Mouse (Mus musculus): ENCODE results near the gene 1700001K19Rik.
"Not testable (repeated sequence)": the region's sequence is repeated elsewhere in the genome, so short reads cannot be mapped to it uniquely, and the experiment has no call there.

Gene 1700001K19Rik

DNA sequence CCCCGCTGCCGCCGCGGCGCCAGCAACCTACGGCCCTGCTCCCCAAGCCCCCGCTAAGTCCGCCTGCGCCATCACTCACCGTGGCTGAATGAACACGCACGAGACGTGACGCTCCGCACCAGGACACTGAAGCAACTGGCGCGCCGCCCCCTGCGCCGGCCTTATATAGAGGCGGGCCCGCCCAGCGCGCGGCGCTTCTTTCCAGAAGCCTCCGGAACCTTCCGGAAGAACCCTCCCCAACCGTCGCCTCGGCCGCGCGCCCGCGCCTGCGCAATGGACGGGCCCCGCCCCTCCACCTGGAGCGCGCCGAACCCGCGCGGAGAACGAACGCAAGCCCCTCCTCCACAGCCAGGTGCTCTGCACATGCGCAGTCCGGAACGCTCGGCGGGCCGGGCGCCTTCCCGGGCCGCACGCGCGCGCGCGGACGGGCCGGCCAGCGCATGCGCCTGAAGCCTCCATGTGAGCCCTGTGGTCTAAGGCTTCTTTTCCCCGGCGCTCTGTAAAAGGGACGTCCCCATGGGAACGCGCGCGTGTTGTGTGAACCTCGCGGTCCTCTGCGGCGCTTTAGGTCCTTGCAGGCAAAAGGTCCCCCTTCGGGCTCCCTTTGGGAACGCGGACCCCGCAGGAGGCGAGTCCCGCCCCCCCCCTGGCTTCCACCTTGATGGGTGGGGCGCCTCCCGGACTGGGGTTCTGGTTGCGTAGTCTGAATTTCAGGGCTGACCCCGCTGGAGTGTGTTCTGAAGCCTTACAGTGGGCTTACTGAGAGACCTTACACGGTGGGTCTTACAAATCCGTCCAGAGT, 14.0 kb upstream of the 1700001K19Rik start:
- DNase-seq (ENCODE audit: low spot score), result peak; percentile 93

DNA sequence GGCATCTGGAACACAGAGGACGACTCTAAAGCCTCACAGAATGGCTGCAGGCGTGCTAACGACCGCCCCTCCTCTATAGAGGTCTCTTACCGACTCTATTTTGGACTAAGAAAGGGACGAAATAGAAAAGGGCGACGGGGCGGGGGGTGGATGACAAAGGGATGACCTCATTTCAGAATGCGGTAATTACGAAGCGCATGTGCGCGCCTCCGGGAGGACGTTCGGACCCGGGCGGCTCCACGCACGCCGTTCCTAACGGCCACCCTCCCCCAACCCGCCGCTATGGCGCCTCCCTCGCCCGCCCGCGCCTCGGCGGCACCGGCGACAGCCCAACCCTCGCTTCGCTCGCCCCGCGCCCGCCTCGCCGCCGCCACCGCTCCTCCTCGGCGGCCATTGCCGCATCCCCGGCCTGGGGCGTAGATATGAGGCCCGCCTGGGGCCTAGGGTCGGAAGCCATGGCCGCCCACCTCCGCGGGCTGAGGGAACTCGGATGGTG, 13.3 kb upstream of the 1700001K19Rik start:
- DNase-seq (ENCODE audit: low spot score), result no peak

DNA sequence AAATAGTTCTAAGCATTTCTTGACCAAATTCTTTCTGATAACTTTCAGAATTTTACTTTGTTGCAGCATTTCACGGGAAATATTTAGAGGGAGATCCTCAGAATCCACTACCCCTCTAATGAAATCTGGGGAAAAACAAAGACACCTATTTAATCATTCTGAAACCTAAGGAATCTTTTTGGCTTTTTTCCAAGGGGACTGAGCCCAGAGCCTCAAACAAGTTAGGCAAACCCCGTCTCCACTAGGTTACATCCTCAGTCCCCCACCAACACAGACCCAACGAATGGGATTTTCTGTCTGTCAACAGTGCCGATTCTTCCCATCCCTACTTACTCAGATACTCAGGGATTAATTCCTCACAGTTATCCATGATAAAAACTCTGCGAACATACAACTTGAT, 11.0 kb upstream of the 1700001K19Rik start:
- not testable (repeated sequence) for DNase-seq (ENCODE audit: low spot score)

DNA sequence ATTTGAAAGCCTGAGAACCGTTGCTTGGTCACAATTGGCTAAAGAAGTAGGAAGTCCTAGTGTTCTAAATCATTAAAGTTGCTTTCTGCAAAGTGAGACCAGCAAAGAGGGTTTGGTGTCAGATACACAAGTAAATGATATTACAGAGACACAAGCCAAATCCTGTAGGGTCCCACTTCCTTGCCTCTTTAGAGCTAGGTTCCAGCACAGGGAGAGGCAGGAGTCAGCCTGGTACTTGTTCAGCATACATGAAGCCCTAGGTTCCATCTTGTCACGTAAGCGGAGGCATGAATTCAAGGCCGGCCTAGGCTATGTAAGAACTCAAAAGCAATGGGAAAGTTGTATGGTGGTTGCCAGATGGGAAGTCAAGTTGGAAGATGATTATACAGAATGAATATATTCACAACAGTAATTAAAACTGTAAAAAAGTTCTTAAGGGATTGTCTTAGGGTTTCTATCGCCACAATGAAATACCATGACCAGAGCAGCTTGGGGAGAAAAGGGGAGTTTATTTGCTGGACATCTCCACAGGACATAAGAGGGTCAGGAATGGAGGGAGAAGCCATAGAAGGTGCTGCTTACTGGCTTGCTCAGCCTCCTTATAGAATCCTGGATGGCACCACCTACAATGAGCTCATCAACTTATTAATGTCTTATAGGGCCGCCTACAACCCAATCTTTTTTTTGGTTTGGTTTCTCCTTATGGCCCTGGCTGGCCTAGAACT, 7.7 kb upstream of the 1700001K19Rik start:
- DNase-seq (ENCODE audit: low spot score), result no peak

DNA sequence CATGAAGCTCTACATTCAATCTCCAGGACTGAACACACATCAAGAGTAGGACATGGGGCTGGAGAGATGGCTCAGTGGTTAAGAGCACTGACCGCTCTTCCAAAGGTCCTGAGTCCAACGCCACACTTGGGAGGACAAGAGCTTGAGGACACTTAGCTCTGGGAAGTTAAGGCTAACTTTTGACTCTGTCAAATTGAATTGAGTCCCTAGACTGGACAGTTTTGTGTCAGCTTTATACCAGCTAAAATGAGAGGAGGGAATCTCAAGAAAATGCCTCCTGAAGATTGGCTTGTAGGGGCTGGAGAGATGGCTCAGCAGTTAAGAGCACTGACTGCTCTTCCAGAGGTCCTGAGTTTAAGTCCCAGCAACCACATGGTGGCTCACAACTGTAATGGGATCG, 6.5 kb upstream of the 1700001K19Rik start:
- DNase-seq (ENCODE audit: low spot score), result not testable (repeated sequence)

DNA sequence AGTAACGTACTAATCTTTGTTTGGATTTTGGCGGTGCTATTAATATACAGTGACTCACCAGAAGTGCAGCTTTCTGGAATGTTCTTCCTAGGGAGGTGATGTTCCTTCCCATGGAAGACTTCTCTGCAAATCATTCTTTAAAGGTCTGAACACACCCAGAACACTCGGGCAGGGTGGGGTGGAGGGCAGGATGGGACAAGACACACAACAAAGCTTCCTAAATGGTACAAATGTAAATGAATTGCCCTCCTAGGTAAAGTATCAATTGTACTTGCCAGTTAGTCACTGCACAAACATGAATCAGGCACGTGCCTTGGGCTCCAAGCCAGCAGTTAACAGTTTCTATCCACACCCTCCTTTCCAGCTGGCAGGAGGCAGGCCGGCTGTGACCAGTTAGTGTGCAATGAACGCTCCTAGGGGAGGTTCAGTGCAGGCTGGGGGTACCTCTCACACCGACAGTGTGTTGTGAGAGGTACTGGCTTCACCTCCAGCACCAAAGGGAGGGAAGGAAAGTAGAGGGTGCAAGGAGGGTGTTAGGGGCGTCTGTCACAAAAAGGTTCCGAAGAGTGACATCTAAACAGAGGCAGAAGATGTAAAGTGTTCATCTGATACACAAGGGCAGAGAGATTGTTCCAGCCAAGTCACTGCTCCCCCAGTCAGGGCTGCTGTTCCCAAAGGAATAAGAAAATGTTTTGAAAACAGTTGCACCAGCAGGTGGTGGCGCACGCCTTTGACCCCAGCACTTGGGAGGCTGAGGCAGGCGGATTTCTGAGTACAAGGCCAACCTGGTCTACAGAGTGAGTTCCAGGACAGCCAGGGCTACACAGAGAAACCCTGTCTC, 5.7 kb upstream of the 1700001K19Rik start:
- DNase-seq (ENCODE audit: low spot score), result no peak

DNA sequence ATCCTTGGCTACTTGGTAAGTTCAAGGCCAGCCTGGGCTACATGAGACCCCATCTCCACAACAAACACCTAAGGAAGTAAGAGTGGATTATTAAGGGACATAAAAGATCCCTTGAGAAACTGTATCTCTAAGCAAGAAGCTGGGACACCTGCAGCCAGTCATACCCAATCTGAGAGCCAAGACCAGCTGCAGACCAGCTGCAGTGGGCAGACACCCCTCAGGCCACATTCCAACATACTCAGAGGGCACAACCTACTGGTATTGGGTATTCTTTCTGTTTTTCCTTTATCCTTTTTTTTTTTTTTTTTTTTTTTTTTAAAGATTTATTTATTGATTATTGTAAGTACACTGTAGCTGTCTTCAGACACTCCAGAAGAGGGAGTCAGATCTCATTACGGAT, 1.2 kb upstream of the 1700001K19Rik start:
- DNase-seq (ENCODE audit: low spot score), result no peak

DNA sequence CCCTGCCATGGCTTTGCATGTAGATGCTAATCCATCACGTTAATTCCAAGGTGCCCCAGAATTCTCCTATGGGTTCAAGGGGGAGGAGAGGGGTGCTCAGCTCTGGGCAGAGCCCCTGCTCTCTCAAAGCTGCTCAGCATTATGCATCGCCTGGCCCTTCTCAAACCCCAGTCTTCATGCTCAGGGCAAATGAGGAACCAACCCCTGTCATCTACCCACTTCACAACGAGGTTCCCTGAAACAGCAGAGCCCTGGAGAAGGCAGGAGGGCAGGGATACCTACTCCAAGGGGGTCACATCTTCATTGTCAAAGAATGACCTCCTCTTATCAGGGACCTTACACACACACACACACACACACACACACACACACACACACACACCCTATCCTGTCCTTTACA, 541 bp downstream of the 1700001K19Rik start:
- DNase-seq (ENCODE audit: low spot score), result no peak

DNA sequence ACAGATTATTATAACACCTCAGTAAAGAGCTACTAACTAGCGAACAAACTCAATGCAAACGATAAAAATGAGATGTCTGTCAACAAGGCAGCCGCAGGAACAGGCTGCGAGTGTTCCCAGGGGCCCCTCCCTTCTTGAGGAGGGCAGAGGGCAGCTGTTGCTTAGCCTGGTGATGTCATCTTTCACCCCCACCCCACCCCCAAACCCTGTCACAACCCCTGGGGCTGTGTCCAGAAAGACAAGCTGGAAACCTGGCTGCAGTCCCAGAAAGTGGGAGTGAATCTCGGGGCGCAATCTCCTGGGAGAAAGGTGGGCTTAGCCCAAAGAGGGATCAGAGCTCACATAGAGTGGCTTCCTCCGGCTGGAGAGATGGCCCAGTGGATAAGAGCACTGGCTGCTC, 1.2 kb downstream of the 1700001K19Rik start:
- no peak for DNase-seq (ENCODE audit: low spot score)

DNA sequence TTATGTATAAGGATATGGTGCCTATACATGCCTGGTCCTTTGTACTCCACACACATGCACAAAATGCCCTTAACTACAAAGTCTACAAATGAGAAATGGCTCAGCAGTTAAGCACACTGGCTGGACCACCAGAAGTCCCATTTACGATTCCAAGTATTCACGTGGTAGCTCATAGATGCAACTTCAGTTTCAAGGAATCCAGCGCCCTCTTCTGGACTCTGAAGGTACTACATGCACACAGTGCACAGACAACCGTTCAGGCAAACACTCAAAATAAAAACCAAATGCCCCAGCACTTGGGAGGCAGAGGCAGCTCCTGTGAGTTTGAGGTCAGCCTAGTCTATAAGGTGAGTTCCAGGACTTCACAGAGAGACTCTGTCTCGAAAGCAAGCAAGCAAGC, 8.2 kb downstream of the 1700001K19Rik start:
- DNase-seq (ENCODE audit: low spot score), result peak; percentile 67

DNA sequence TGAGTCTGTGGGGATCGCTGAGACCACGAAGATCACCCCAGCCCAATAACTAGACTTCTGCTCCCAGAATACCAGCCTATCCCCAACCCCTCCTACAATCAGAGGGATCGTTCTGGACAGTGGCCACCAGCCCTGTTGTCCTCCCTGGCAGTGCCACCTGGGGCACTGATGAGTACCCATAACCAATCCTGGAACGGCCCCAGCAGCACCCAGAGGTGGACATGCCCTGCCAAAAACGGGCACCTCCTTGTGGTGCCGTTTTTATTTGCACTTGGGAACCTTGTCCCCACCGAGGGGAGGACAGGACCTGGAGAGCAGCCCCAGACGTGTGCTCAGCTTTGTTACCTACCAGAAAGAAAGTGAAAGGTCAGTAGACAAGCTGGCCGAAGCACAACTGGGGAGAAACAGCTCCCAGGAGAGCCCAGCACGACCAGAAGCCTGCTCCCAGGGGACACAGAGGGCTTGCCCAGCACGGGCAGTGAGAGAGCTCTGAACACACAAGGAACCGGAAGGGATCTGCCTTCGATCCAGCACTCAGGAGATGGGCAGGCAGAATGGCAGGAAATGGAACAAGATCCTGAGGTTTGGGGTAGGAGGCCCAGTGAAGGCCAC, 14.8 kb downstream of the 1700001K19Rik start:
- no peak for DNase-seq (ENCODE audit: low spot score)

DNA sequence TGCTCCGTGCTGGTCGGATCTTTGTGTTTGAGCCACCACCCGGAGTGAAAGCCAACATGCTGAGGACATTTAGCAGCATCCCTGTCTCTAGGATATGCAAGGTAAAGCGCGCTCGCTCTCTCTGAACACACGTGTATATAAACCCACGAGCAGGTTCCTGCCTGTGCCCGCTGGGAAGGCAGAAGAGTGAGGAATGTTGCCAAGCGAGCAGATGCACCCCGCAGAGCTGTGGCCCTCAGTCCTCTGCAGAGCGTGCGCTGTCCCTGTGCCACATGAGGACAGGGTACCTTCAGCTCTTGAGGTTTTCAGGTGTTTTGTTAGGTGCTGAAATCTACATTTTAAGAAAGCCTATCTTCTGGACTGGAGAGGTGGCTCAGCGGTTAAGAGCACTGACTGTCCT, 20.7 kb downstream of the 1700001K19Rik start:
- DNase-seq (ENCODE audit: low spot score), result no peak

DNA sequence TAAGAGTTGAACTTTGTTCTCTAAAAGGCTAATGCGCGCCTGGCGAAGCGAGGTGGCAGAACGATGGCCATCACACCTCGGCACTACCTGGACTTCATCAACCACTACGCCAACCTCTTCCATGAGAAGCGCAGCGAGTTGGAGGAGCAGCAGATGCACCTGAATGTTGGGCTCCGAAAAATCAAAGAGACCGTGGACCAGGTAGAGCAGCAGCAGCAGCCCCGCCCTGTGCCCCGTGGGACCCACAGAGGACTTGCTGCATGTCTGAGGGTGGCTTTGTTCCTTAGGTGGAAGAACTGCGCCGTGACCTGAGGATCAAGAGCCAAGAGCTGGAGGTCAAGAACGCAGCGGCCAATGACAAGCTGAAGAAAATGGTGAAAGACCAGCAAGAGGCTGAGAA, 31.0 kb downstream of the 1700001K19Rik start:
- no peak for DNase-seq (ENCODE audit: low spot score)

DNA sequence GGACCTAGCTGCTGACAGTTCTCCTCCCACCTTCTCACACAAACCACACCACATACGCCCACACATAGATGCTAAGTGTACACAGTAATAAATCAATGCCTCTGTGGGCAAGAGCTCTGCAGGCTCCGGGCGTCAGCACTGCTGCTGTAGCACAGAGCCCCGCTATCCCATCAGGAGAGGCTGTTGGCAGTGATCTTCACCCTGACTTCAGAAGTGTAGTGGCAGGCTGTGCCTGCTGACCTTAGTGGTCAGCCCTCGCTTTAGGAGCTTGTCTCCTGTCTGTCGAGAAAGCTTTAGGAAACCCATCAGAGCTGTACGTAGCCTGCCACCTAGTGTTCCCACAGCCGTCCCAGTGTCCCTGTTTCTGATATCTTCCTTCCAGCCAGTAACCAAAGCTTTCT, 32.2 kb downstream of the 1700001K19Rik start:
- DNase-seq (ENCODE audit: low spot score), result no peak

DNA sequence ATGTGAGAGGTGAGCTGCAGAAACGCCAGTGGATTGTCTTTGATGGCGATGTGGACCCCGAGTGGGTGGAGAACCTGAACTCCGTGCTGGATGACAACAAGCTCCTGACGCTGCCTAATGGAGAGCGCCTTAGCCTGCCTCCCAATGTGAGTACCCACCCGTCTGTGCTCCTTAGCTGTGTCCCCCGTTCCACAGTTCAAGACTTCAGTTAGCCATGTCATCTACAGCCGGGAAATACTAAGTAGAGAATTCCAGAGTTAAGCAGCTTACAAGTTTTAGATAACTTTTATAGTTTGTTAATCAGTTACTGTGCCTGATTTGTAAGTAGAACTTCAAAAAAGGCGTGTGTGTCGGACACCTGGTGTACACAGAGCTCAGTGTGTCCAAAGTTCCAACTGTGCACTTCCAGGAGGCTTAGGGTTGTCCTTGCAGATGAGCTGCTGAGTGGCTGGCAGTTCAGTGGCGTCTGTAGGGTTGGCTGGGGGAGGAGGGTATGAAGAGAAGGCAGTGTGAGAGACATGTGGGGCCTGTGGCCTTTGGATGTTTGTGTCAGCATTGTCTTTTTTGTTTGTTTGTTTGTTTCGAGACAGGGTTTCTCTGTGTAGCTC, 44.8 kb downstream of the 1700001K19Rik start:
- DNase-seq (ENCODE audit: low spot score), result no peak

DNA sequence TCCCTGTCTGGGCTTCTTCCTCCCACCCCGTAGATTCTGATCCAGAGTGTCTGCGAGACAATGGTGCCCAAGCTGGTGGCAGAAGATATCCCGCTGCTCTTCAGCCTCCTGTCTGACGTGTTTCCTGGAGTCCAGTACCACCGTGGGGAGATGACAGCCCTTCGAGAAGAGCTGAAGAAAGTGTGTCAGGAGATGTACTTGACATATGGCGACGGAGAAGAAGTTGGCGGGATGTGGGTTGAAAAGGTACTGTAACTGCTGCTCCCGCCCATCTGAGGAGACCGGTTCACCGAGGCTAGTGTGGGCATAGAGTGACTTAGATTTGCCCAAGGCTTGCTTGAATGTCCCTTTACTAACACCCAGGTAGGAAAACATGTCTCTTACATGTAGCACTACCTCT, 46.1 kb downstream of the 1700001K19Rik start:
- no peak for DNase-seq (ENCODE audit: low spot score)

DNA sequence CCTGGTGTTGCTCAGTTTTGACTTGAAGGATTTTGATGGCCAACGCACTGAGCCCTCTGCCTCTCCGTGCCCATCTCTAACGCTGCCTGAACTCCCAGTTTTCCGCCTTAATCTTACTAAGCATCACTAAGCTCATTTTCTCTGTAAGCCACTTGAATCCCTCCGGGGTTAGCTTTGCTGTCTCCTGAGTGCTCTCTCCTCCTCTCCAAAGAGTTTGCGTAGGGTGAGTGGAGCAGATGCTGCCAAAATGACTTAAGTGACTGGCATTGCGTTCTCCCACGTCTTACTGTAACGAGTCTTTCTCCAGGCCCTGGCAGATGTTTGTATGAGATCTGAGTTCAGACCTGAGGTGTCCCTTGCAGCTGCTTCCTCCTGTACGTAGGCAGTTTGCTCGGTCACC, 52.4 kb downstream of the 1700001K19Rik start:
- DNase-seq (ENCODE audit: low spot score), result no peak

All from c-Kit-positive CD71-positive TER-119-positive erythroid progenitor cells, embryonic 14.5 days (primary cell).